Mouse (Mus musculus): ENCODE measurements around the gene Mapk8. TPM values are rescaled to one million over a fixed set of nuclear protein-coding genes. Genes with fewer than 3 reads are reported as not detected.
A peak's percentile ranks its signal among the peaks of the same experiment; 100 is the strongest.

Gene Mapk8
- 12.0 TPM for polyA plus RNA-seq (2012; fragmentation: generic; extraction: Trizol)

DNA sequence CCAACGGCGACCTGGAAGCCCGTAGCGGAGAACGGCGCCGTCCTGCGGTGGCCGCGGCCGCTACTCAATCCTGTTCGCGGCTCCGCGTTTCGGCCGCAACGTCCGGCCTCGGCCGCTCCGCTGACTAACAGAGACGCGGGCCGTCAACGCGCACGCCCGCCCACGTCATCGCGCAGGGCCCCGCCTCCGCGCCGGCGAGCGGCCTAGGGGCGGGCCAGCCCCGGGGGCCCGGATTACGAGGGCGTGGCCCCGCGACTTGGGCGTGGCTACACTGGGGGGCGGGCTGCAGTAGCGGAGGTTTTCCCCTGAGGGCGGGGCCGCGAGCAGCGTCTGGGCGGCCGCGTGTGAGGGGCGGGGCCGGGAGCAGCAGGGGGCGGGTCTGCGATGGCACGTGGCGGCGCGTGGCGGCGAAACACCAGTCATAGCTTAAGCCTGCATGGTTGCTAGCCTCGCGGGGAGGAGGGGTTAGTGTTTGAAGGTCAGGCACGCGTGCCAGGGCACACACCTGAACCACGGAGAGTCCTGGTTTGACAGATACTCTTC is at the start of gene Mapk8:
Gene Mapk8 (minus strand): TSS at position 132 of the 543 bp plus-strand sequence.
- Histone ChIP-seq H3K4me3 (peak within 1 kb of the TSS; percentile 40), H3K4me2 (ENCODE audit: low read depth) (peak within 1 kb of the TSS; percentile 81), H3K79me2 (ENCODE audit: control insufficient read depth, insufficient read depth) (peaks cover 43% of the 10 kb centered on the region), H3K36me3 (ENCODE audit: control insufficient read depth, insufficient read depth) (no peaks in the 10 kb centered on the region), H3ac (ENCODE audit: control insufficient read depth, insufficient read length) (peak within 1 kb of the TSS; percentile 24), H3K27me3 (ENCODE audit: control insufficient read depth, insufficient read depth, insufficient read length) (peaks cover 15% of the 10 kb centered on the region)
- TF ChIP-seq SRF (IDR thresholded peaks at IDR 0.05; ENCODE audit: control insufficient read depth, insufficient read length, low read depth) (peak; percentile 32), TCF3 (IDR thresholded peaks at IDR 0.05; ENCODE audit: insufficient read length, low read depth) (no peak), POLR2AphosphoS2 (IDR thresholded peaks at IDR 0.05; ENCODE audit: insufficient read length, low read depth) (peak; percentile 96), MYOG (IDR thresholded peaks at IDR 0.05; ENCODE audit: control insufficient read depth in 1 of 3, insufficient read depth in 1 of 3, insufficient read length in 2 of 3, low read depth in 2 of 3) (peak in 1 of 3 experiments; percentile 19), POLR2A (IDR thresholded peaks at IDR 0.05; ENCODE audit: insufficient read length, low read depth) (peak; percentile 97), USF1 (IDR thresholded peaks at IDR 0.05; ENCODE audit: low read depth) (no peak)

DNA sequence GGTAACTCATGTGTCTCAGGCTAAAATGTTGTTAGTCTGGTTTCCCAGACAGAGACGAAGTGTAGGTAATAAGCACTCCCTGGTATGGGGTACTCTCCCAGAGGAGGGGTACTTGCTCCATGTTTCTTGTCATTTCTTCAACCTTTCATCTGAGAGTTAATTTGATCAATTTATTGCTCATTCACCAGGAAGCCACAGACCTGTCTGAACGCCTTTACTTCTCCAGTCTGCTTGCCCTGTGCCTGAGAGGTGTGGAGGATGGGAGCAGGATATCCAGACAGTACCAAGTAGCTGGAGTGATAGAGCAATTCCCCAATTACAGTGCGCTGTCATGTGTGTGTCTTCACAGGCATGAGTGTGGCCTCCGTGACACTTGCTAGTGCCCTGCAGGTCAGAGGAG is 48.3 kb upstream of the Mapk8 start:
- TF ChIP-seq POLR2AphosphoS2 (IDR thresholded peaks at IDR 0.05; ENCODE audit: insufficient read length, low read depth) (no peak), MYOG (IDR thresholded peaks at IDR 0.05; ENCODE audit: control insufficient read depth in 1 of 3, insufficient read depth in 1 of 3, insufficient read length in 2 of 3, low read depth in 2 of 3) (no peak), E2F4 (IDR thresholded peaks at IDR 0.05; ENCODE audit: insufficient read depth) (no peak), REST (IDR thresholded peaks at IDR 0.05; ENCODE audit: insufficient read depth, insufficient read length) (no peak), TCF3 (IDR thresholded peaks at IDR 0.05; ENCODE audit: insufficient read length, low read depth) (no peak), USF1 (IDR thresholded peaks at IDR 0.05; ENCODE audit: low read depth) (no peak), CEBPB (IDR thresholded peaks at IDR 0.05; ENCODE audit: insufficient read depth, poor library complexity, severe bottlenecking) (no peak), MYOD1 (IDR thresholded peaks at IDR 0.05; ENCODE audit: control insufficient read depth in 1 of 3, insufficient read length in 2 of 3, low read depth in 2 of 3) (no peak), MAX (IDR thresholded peaks at IDR 0.05; ENCODE audit: low read depth) (no peak), TCF12 (IDR thresholded peaks at IDR 0.05; ENCODE audit: insufficient read depth, poor library complexity, severe bottlenecking) (no peak), SRF (IDR thresholded peaks at IDR 0.05; ENCODE audit: control insufficient read depth, insufficient read length, low read depth) (no peak), POLR2A (IDR thresholded peaks at IDR 0.05; ENCODE audit: insufficient read length, low read depth) (no peak)
- Histone ChIP-seq H3K27me3 (ENCODE audit: control insufficient read depth, insufficient read depth, insufficient read length) (peaks cover 49% of the 10 kb centered on the region), H3ac (ENCODE audit: control insufficient read depth, insufficient read length) (no peak overlapping the region), H3K36me3 (ENCODE audit: control insufficient read depth, insufficient read depth) (no peaks in the 10 kb centered on the region), H3K4me3 (no peak overlapping the region), H3K4me2 (ENCODE audit: low read depth) (no peak overlapping the region), H3K79me2 (ENCODE audit: control insufficient read depth, insufficient read depth) (no peaks in the 10 kb centered on the region)

DNA sequence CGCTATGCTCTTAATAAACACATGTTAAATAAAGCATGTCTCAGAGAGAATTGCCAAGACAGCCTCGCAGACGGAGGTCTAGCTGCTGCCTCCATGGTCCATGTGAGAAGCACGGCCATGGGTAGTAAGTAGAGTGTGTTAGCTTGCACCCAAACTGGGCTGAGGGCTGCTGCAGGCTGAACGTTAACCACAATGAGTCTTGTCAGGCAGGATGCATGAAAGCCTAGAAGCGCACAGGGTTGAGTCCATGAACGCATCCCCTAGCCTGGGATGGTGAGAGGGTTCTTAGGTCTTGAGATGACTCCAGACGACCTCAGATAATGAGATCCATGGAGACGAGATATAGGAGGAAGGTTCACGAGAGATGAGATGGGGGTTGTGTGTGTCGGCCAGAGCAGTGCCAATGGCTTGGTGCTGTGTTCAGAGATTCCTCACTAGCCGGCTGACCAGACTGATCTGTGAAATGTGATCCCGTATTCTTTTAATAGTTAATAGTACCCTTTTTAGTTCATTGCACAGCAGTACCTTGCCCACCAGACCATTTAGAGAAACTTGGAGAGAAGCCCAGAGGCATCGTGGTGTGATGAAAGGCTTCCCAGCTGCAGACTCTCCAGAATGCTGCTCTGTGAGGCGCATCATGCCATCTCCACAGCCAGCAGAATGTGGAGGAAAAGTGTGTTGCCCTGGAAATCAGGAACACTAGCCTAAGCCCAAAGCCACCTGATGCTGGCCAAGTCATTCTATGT is 41.0 kb upstream of the Mapk8 start:
- Histone ChIP-seq H3ac (ENCODE audit: control insufficient read depth, insufficient read length) (no peak overlapping the region), H3K79me2 (ENCODE audit: control insufficient read depth, insufficient read depth) (no peaks in the 10 kb centered on the region), H3K4me3 (no peak overlapping the region), H3K36me3 (ENCODE audit: control insufficient read depth, insufficient read depth) (no peaks in the 10 kb centered on the region), H3K4me2 (ENCODE audit: low read depth) (no peak overlapping the region), H3K27me3 (ENCODE audit: control insufficient read depth, insufficient read depth, insufficient read length) (peaks cover 32% of the 10 kb centered on the region)
- TF ChIP-seq MYOD1 (IDR thresholded peaks at IDR 0.05; ENCODE audit: control insufficient read depth in 1 of 3, insufficient read length in 2 of 3, low read depth in 2 of 3) (no peak), TCF3 (IDR thresholded peaks at IDR 0.05; ENCODE audit: insufficient read length, low read depth) (no peak), SRF (IDR thresholded peaks at IDR 0.05; ENCODE audit: control insufficient read depth, insufficient read length, low read depth) (no peak), USF1 (IDR thresholded peaks at IDR 0.05; ENCODE audit: low read depth) (no peak), E2F4 (IDR thresholded peaks at IDR 0.05; ENCODE audit: insufficient read depth) (no peak), CEBPB (IDR thresholded peaks at IDR 0.05; ENCODE audit: insufficient read depth, poor library complexity, severe bottlenecking) (no peak), MYOG (IDR thresholded peaks at IDR 0.05; ENCODE audit: control insufficient read depth in 1 of 3, insufficient read depth in 1 of 3, insufficient read length in 2 of 3, low read depth in 2 of 3) (no peak)

DNA sequence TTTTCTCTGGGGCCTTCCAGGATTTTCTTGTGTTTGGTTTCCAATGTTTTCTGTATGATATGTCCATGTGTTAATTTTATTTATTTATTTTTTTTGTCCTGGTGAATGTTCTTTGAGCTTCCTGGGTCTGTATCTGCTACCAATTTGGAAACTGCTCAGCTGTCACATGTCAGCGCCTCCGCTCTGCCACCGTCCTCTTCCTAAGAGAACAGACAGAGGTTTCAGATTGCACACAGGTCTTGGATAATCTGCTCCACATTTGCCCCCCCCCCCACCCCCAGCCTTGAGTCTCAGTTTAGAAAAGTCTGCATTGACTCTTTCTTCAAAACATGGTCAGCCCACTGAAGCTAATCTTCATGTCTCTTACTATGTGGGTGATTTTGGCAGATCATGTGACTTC is 35.0 kb upstream of the Mapk8 start:
- Histone ChIP-seq H3K79me2 (ENCODE audit: control insufficient read depth, insufficient read depth) (no peaks in the 10 kb centered on the region), H3K4me3 (no peak overlapping the region), H3ac (ENCODE audit: control insufficient read depth, insufficient read length) (no peak overlapping the region), H3K36me3 (ENCODE audit: control insufficient read depth, insufficient read depth) (no peaks in the 10 kb centered on the region), H3K27me3 (ENCODE audit: control insufficient read depth, insufficient read depth, insufficient read length) (peaks cover 17% of the 10 kb centered on the region), H3K4me2 (ENCODE audit: low read depth) (no peak overlapping the region)
- TF ChIP-seq TCF3 (IDR thresholded peaks at IDR 0.05; ENCODE audit: insufficient read length, low read depth) (no peak), CEBPB (IDR thresholded peaks at IDR 0.05; ENCODE audit: insufficient read depth, poor library complexity, severe bottlenecking) (no peak), USF1 (IDR thresholded peaks at IDR 0.05; ENCODE audit: low read depth) (no peak), E2F4 (IDR thresholded peaks at IDR 0.05; ENCODE audit: insufficient read depth) (no peak), REST (IDR thresholded peaks at IDR 0.05; ENCODE audit: insufficient read depth, insufficient read length) (no peak), TCF12 (IDR thresholded peaks at IDR 0.05; ENCODE audit: insufficient read depth, poor library complexity, severe bottlenecking) (no peak), MAX (IDR thresholded peaks at IDR 0.05; ENCODE audit: low read depth) (no peak), MYOD1 (IDR thresholded peaks at IDR 0.05; ENCODE audit: control insufficient read depth in 1 of 3, insufficient read length in 2 of 3, low read depth in 2 of 3) (no peak), POLR2AphosphoS2 (IDR thresholded peaks at IDR 0.05; ENCODE audit: insufficient read length, low read depth) (no peak)
